Mouse (Mus musculus) erythroblast, embryonic 14.5 days (primary cell): ENCODE results near the gene Vstm4.

ENCODE experiments used
- GATA1 ChIP-seq: IDR thresholded peaks from 2 replicates; pipeline ENCODE4 v1.6.1; 2012; ENCODE audit warnings: low read length, inconsistent platforms, mixed read lengths
- TAL1 ChIP-seq: IDR thresholded peaks from 3 replicates; pipeline ENCODE4 v1.6.1; 2012; ENCODE audit warnings: low read length, inconsistent platforms, mixed read lengths

DNA sequence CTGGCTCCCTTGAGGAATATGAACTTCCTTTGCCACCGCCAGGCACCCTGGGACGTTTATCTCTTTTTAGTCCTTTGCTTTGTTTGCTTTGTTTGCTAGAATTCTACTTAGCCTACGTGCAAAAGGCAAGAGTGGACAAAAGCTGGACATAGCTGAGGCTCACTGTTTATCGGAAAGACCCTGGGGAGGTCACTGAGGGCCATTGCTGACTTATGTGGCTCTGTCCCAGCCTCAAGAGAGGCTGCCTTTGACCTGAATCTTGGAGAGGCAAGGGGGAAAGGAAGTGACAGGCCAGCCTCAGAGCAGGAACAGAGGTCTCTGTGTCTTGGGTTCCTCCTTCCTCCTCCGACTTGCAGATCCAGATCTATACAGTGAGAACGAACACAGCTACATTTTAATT is 21.0 kb downstream of the Vstm4 start:
- TF ChIP-seq TAL1, result no peak
- no peak for TF ChIP-seq GATA1
